Mouse (Mus musculus) C2C12 (cell line): ENCODE measurements around the gene Ttc30a2. TPM values are rescaled to one million over a fixed set of nuclear protein-coding genes. Genes with fewer than 3 reads are reported as not detected.

Experiments
- H3K27me3 ChIP-seq: one replicate; pipeline ENCODE4 v1.6.1; 2011; ENCODE audit not compliant: control insufficient read depth, insufficient read depth, insufficient read length
- H3K36me3 ChIP-seq: one replicate; pipeline ENCODE4 v1.6.1; 2011; ENCODE audit not compliant: control insufficient read depth, insufficient read depth
- H3K4me3 ChIP-seq: one replicate; pipeline ENCODE4 v1.5.1; 2011; ENCODE audit warnings: mild to moderate bottlenecking, control low read depth; ENCODE audit not compliant: poor library complexity, insufficient read depth, severe bottlenecking
- H3K79me2 ChIP-seq: one replicate; pipeline ENCODE4 v1.6.1; 2011; ENCODE audit not compliant: control insufficient read depth, insufficient read depth
- H3K79me3 ChIP-seq: one replicate; pipeline ENCODE4 v1.6.1; 2011; ENCODE audit warnings: low read depth, control low read depth
- H3ac ChIP-seq: one replicate; pipeline ENCODE3; 2011; ENCODE audit warnings: low read depth; ENCODE audit not compliant: control insufficient read depth, insufficient read length
- CEBPB ChIP-seq: IDR thresholded peaks from one replicate; pipeline ENCODE4 v1.6.1; 2011; ENCODE audit warnings: low read depth, mild to moderate bottlenecking, control low read depth, moderate library complexity
- CTCF ChIP-seq: IDR thresholded peaks from one replicate; pipeline ENCODE4 v1.5.1; 2011; ENCODE audit not compliant: control insufficient read depth, insufficient read depth, insufficient read length
- FOSL1 ChIP-seq: IDR thresholded peaks from one replicate; pipeline ENCODE4 v1.8.0; 2011; ENCODE audit warnings: mild to moderate bottlenecking, low read length; ENCODE audit not compliant: poor library complexity, insufficient read depth, severe bottlenecking
- MAX ChIP-seq: IDR thresholded peaks from one replicate; pipeline ENCODE4 v1.6.1; 2011; ENCODE audit warnings: mild to moderate bottlenecking, control low read depth
- MYOD1 ChIP-seq: IDR thresholded peaks from one replicate; pipeline ENCODE4 v1.6.1; 2011; ENCODE audit warnings: low read depth; ENCODE audit not compliant: control insufficient read depth, insufficient read length
- MYOG ChIP-seq: IDR thresholded peaks from one replicate; pipeline ENCODE4 v1.6.1; 2011; ENCODE audit not compliant: control insufficient read depth, insufficient read length; ENCODE audit errors: extremely low read depth
- USF1 ChIP-seq: IDR thresholded peaks from one replicate; pipeline ENCODE4 v1.6.1; 2011; ENCODE audit warnings: low read depth, mild to moderate bottlenecking, control low read depth, moderate library complexity
- polyA plus RNA-seq: library from polyadenylated mRNA; unstranded; fragments of >200 nt; fragmentation: generic; extraction: Trizol; gene quantifications from one replicate; pipeline ENCODE4 v1.2.1, GENCODE M21; 2012; ENCODE audit warnings: missing spikeins

Ttc30a2 gene
- polyA plus RNA-seq, 1 experiment = 0.05 TPM

DNA sequence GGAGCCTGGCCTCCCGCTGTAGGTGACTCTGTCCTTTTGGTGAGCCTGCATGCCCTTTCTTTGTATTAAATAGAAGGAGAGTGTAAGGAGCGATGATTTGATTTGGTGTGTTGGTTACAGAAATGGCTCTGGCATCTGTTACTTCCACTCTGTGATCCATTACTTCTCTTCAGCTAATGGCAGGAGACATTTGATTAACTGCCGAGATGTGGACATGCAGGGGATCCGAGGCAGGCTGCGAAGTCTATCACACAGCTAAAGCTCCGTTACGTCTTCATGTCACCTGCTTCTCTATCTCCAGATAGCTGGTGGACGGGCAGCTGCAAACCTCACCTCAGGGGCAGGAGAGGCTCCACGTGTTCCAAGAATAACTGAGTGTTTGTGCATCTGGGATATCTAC is 3.8 kb downstream of the Ttc30a2 start:
- peaks cover 9% of the 10 kb centered on the region for H3K27me3 ChIP-seq
- H3K4me3 ChIP-seq = no peak overlapping the region
- H3K79me3 ChIP-seq = no peaks in the 10 kb centered on the region
- no peak overlapping the region for H3ac ChIP-seq
- no peak for TF ChIP-seq MYOD1
- TF ChIP-seq CEBPB = no peak
- TF ChIP-seq MAX = no peak
- no peak for TF ChIP-seq MYOG
- TF ChIP-seq FOSL1 = no peak
- no peak for TF ChIP-seq USF1
- TF ChIP-seq CTCF = no peak
- no peaks in the 10 kb centered on the region for H3K36me3 ChIP-seq
- no peaks in the 10 kb centered on the region for H3K79me2 ChIP-seq

DNA sequence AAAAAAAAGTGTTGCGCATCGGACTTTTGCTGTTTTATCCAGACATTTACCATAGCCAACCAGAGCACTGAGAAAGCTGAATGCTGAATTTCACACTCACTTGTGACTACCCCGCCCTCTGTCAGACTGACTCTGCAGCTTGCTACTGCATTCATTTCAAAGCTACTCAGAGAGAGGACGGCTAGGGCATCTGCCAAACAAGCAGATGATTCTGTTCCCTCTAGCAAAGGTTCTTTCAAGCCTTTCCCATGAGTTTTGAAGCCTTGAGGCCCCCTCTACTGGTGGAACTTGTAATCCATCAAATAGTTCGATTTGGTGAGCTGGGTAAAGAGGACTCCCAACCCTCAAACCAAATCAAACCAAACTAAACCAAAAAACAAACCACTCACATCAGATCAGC is 13.0 kb downstream of the Ttc30a2 start:
- TF ChIP-seq MAX (no peak), FOSL1 (no peak), USF1 (no peak), CTCF (no peak), CEBPB (no peak), MYOD1 (no peak), MYOG (no peak)
- no peak overlapping the region for H3K4me3 ChIP-seq
- H3K27me3 ChIP-seq = peaks cover 6% of the 10 kb centered on the region
- H3K36me3 ChIP-seq = no peaks in the 10 kb centered on the region
- H3ac ChIP-seq = no peak overlapping the region
- no peaks in the 10 kb centered on the region for H3K79me2 ChIP-seq
- no peaks in the 10 kb centered on the region for H3K79me3 ChIP-seq

DNA sequence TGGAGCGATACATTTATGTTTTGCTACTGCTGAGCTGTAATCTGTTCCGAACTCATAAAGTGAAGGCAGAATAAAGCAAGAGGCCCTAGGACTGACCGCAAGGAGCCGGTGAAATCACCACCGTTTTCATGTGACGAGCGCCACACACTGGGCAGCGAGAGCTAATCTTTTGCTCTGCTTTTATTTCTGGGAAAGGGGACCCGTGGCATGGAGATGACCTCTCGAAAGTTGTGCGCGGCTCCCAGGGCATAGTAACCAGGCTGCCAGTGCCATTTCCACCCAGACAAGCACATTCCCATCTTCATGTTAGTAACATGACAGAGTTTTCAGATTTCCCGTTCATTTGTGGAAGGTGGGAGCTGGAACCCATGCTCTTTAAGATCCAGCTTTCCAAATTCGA is 13.5 kb downstream of the Ttc30a2 start:
- Histone ChIP-seq H3K4me3 (no peak overlapping the region), H3K27me3 (peaks cover 3% of the 10 kb centered on the region), H3ac (no peak overlapping the region), H3K79me3 (no peaks in the 10 kb centered on the region), H3K79me2 (no peaks in the 10 kb centered on the region), H3K36me3 (no peaks in the 10 kb centered on the region)
- TF ChIP-seq MAX (no peak), CTCF (peak; percentile 29)

DNA sequence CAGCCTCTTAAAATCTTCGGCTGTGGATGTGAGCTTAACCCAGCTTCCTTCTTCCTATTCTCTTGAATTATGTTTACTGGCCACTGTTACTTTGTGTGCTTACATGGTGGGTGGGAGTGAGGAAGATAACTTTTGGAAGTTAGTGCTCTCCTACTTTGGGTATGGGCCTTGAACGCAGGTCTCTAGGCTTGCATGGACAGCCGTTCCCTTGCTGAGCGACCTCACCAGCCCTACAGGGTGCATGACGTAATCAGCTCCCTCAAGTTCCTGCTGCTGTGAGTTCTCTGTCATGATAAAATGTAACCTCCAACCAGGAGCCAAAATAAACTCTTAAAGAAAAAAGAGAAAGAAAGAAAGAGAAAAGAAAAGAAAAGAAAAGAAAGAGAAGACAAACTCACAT is 13.9 kb downstream of the Ttc30a2 start:
- Histone ChIP-seq H3K36me3 (no peaks in the 10 kb centered on the region), H3K4me3 (no peak overlapping the region), H3K79me2 (no peaks in the 10 kb centered on the region), H3ac (no peak overlapping the region), H3K27me3 (peaks cover 3% of the 10 kb centered on the region), H3K79me3 (no peaks in the 10 kb centered on the region)
- TF ChIP-seq USF1 = no peak
- peak; percentile 13 for TF ChIP-seq CEBPB

DNA sequence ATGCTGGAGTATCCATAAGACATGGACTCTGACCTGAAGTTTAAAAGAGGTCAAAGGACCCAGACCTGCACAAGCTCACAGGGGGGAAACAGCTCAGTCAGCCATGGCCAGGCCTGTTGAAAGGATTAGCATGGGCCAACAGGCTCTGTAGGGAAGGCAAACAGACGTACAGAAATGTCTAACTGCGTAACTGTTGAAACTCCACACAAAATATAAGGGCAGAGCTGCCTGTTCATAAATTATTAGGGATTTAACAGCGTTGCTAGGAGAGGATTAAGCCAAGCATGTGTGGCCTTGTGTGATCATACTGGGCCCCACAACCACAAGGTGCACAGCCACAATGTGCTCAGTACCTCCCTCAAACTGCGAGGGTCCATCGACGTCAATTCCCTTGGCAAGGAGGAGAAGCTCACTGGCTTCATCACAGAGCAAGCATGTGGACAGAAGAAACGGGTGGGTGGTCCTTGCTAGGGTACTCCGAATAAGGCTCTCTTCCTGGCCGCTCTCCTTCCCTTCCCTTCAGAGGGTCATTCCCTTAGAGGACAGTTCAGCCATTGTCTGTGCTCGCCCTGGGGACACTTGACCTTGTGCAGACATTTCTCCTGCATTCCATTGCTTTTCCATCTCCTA is 14.6 kb downstream of the Ttc30a2 start:
- no peak overlapping the region for H3K4me3 ChIP-seq
- H3ac ChIP-seq = no peak overlapping the region
- no peaks in the 10 kb centered on the region for H3K79me2 ChIP-seq
- TF ChIP-seq MYOG = no peak
- no peak for TF ChIP-seq MAX
- TF ChIP-seq CEBPB = no peak
- no peak for TF ChIP-seq USF1
- TF ChIP-seq FOSL1 = no peak
- TF ChIP-seq CTCF = no peak
- no peak for TF ChIP-seq MYOD1
- peaks cover 3% of the 10 kb centered on the region for H3K27me3 ChIP-seq
- H3K36me3 ChIP-seq = no peaks in the 10 kb centered on the region
- H3K79me3 ChIP-seq = no peaks in the 10 kb centered on the region

DNA sequence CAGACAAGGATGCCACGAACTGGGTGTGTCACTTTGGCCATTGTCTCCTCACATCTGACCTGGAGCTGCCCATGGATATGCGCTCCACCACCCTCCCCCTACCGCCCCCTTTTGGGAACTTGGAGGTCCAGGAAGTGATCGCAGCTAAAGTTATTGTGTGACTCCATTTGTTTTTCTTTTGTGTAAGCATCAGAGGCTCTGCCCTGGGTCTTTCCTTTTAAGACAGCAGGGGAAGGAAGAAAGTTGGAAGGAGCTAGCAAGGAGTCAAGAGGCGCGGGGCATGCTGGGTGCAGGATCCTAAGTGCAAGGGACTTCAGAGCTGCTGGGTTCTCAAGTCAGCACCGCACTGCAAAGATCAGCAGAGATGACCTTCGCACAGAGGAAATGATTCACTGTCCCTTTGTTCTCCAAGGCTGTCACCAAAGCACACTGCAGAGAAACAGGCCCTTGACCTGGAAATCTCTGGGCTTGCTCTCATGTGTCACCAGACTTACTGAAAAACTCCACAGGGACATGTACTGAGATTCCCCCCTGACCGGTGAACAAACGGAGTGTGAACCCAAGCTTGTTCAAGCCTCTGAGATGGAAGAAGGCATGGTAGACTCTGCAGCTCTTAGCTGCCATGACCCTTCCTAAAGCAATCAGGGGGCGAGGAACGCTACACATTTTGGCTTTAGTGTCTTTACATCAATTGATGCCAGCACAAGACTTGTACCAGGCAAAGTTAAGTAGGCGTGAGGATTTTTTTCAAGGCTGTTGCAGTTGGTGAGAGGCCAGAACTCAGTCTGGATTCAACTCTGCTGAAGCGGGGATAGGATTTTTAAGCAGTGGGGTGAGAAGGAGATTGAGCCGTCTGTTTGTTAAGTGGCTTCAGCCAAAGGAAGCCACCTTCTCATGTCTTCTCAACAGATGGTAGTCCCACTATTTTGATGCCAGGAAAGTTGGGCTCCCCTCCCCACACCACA is 17.3 kb downstream of the Ttc30a2 start:
- TF ChIP-seq FOSL1 (no peak), USF1 (no peak), MAX (no peak), MYOG (no peak), MYOD1 (no peak), CEBPB (no peak), CTCF (no peak)
- H3K27me3 ChIP-seq = peaks cover 5% of the 10 kb centered on the region
- H3K79me3 ChIP-seq = no peaks in the 10 kb centered on the region
- H3K4me3 ChIP-seq = no peak overlapping the region
- H3K36me3 ChIP-seq = no peaks in the 10 kb centered on the region
- no peak overlapping the region for H3ac ChIP-seq
- no peaks in the 10 kb centered on the region for H3K79me2 ChIP-seq
